Mouse (Mus musculus) cerebellum, adult 2 months (tissue): ENCODE results near the gene Ifna6.

ENCODE experiments used
- CTCF ChIP-seq: fragments of 200-500 bp; IDR thresholded peaks from 2 replicates; pipeline ENCODE4 v1.5.1; 2011; ENCODE audit warnings: low read depth, mild to moderate bottlenecking, control low read depth, low read length, moderate library complexity, borderline replicate concordance; ENCODE audit not compliant: insufficient read depth
- POLR2A ChIP-seq: fragments of 200-500 bp; IDR thresholded peaks from 2 replicates; pipeline ENCODE4 v1.6.1; 2011; ENCODE audit warnings: low read length, control low read depth, borderline replicate concordance; ENCODE audit not compliant: insufficient read depth

DNA sequence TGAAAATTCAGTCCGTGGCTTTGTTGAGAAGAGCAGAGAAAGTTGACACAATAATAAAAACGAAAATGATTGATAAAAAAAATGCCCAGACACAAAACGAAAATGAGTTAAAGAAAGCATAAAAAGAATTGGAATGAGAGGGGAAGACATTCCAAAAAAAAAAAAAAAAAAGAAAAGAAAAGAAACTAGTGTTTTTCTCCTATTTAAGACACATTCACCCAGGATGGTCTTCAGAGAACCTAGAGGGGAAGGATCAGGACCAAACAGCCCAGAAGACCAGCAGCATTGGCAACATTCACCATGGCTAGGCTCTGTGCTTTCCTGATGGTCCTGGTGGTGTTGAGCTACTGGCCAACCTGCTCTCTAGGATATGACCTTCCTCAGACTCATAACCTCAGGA lies 11.3 kb upstream of the Ifna6 start, which contains the start of gene Ifna7:
- TF ChIP-seq CTCF: no peak
- no peak for TF ChIP-seq POLR2A
